Mouse (Mus musculus) midbrain, embryonic 15.5 days (tissue): ENCODE data around the gene Ugt1a8. TPM values are rescaled to one million over a fixed set of nuclear protein-coding genes. Genes with fewer than 3 reads are reported as not detected.
"Not testable (repeated sequence)": the region's sequence is repeated elsewhere in the genome, so short reads cannot be mapped to it uniquely, and the experiment has no call there.

Experiments
- ATAC-seq: fragments of 200-750 bp; cut with Nextera tagmentation; replicated peaks from 2 replicates; pipeline ENCODE4 v1.8.0; 2017; ENCODE audit warnings: moderate TSS enrichment
- H3K27ac ChIP-seq: fragments of 300-500 bp; sonication (generic); 2 replicates; pipeline ENCODE4 v1.5.1; 2015; ENCODE audit warnings: mild to moderate bottlenecking, inconsistent platforms
- H3K27me3 ChIP-seq: fragments of 300-500 bp; sonication (generic); replicated peaks from 2 replicates; pipeline ENCODE4 v1.6.1; 2015; ENCODE audit warnings: inconsistent platforms
- H3K36me3 ChIP-seq: fragments of 300-500 bp; sonication (generic); replicated peaks from 2 replicates; pipeline ENCODE4 v1.6.1; 2015; ENCODE audit warnings: inconsistent platforms
- H3K4me1 ChIP-seq: fragments of 300-500 bp; sonication (generic); 2 replicates; pipeline ENCODE4 v1.6.1; 2015; ENCODE audit warnings: inconsistent platforms
- H3K4me2 ChIP-seq: fragments of 300-500 bp; sonication (generic); 2 replicates; pipeline ENCODE4 v1.6.1; 2015; ENCODE audit warnings: inconsistent platforms, mild to moderate bottlenecking, moderate library complexity
- H3K4me3 ChIP-seq: fragments of 300-500 bp; sonication (generic); 2 replicates; pipeline ENCODE4 v1.5.1; 2015; ENCODE audit warnings: mild to moderate bottlenecking, inconsistent platforms
- H3K9ac ChIP-seq: fragments of 300-500 bp; sonication (generic); 2 replicates; pipeline ENCODE4 v1.6.1; 2015; ENCODE audit warnings: mild to moderate bottlenecking, inconsistent platforms
- H3K9me3 ChIP-seq: fragments of 300-500 bp; sonication (generic); 2 replicates; pipeline ENCODE4 v1.6.1; 2016; ENCODE audit warnings: inconsistent platforms
- WGBS: fragments of 180-500 bp; shearing (Covaris S2); methylation state at CpG from one replicate; pipeline ENCODE4 v1.1.7; 2015; ENCODE audit warnings: mixed read lengths; 5-methylcytosine and 5-hydroxymethylcytosine counted together
- polyA plus RNA-seq: library from polyadenylated mRNA; unstranded; fragments of >200 nt; fragmentation: Nextera tagmentation; extraction: Ambion mirVana; gene quantifications from 2 replicates; pipeline ENCODE4 v1.2.1, GENCODE M21; 2015

Gene Ugt1a8
- polyA plus RNA-seq, 1 experiment from 2014 or later, result not detected

DNA sequence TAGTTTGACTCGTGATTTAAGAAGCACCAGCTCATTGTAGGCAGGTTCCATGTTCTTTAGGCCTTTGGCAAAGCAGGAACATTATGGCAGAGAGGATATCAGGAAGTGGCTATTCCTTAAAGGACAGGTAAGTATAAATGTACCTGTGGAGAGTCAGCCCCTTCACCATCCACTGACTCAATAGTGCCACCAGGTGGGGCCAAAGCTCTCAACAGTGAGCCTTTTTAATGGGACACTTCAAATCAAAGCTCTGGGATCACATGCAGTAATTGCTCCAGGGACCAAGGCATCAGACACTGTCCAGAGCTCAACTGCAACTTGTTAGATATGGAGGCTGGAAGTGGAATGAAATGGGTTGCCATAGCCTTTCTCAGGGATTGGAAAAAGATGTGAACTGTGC is 33.9 kb downstream of the Ugt1a8 start:
- H3K4me3 ChIP-seq, ATAC-seq, H3K27me3 ChIP-seq, H3K27ac ChIP-seq, H3K9ac ChIP-seq, H3K9me3 ChIP-seq, H3K4me2 ChIP-seq, H3K36me3 ChIP-seq, H3K4me1 ChIP-seq: not testable (repeated sequence)
- no CpG with 5 or more reads among the region's 1 CpGs for WGBS

DNA sequence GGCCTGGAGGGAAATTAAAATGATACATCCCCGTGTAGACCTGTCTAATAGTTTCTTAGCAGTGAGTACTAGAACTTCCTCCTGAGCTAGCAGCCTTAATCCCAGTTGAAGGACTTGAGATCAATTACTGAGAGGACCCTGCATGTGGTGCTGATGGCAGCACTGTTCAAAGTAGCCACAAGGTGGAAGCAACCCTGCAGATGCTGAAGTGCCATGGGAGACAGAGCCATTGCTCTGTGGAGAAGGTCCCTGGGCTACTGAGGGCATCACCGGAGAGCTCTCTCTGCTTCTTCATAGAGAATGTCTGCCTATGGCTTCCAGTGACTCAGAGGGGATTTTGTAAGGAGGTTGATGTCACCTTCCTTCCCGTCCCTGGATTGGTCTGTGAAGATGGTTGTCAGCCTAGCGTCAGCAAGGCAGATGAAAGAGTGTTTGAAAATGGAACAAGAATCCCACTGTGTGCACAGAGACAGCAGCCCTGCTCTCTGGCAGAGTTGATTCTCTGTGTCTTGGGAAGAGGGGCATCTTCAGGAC is 38.3 kb downstream of the Ugt1a8 start:
- not testable (repeated sequence) for H3K4me1 ChIP-seq, H3K4me3 ChIP-seq, H3K9me3 ChIP-seq, H3K9ac ChIP-seq, ATAC-seq, H3K4me2 ChIP-seq, H3K27me3 ChIP-seq, H3K36me3 ChIP-seq, H3K27ac ChIP-seq
- WGBS, result 85% methylated on average over 4 of the region's 4 CpGs

DNA sequence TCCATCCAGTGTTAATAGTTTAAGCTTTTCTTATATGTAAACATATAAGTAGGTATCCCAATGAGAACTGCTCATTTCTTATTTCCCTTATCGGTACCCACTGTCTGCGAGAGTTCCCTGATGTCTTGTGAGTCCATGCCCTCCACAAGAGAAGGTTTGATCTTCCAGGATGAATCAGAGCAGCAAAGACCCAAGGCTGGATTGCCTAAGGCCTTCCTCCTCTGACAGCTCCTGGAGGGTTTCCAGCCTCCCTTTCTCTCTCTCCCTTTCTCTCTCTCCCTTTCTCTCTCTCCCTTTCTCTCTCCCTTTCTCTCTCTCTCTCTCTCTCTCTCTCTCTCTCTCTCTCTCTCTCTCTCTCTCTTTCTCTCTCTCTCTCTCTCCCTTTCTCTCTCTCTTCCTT is 41.5 kb downstream of the Ugt1a8 start:
- not testable (repeated sequence) for H3K36me3 ChIP-seq, H3K9ac ChIP-seq, H3K9me3 ChIP-seq, H3K4me2 ChIP-seq, H3K4me1 ChIP-seq, ATAC-seq, H3K27me3 ChIP-seq, H3K4me3 ChIP-seq, H3K27ac ChIP-seq
- 89% methylated on average over 2 of the region's 2 CpGs for WGBS

DNA sequence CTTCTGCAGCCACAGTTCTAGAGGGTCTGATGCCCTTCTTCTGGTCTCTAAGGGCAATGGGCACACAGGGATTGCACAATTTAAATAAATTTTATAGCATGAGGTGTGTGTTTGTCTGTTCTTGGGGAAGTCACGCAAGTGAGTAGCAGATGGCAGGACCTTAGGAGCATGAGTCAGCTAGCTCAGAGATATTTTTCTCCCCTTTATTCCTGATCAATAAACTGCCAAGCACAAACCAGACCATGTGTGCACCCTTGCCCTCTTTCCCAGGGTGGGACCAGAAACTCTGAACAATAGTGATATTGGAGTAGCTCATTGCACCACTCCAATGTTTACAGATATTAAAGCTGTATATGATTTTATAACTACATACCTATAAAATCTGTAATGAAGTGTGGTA is 42.6 kb downstream of the Ugt1a8 start:
- 95% methylated on average over 1 of the region's 1 CpGs for WGBS
- not testable (repeated sequence) for H3K4me3 ChIP-seq, H3K9ac ChIP-seq, H3K4me1 ChIP-seq, ATAC-seq, H3K27me3 ChIP-seq, H3K27ac ChIP-seq, H3K9me3 ChIP-seq, H3K4me2 ChIP-seq, H3K36me3 ChIP-seq

DNA sequence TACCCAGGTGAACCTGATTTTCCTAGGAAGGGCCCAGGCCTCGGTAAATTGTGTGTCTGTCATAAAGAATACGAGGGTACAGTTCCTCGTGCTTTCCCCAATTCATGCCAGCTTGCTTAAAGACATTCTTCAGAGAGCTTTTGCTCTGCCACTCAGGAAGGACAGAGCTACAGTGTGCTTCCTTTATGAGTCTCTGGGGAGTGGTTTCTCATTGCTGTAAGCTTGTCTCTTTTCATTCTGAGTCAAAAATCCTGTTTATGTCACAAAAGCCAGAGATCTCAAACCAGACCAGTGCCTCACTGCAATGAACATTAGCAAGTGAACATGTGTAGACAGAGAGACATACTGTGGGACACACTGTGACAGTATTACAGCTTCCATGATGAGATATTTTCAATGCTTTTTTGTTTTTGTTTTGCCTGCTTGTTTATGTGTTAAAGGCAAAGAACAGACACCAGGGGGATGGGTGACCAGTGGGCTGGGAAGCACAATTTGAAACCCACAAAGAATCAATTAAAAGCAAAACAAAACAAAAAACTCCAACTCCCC is 46.4 kb downstream of the Ugt1a8 start:
- Histone ChIP-seq H3K4me2 (no peak overlapping the region), H3K9me3 (no peaks in the 10 kb centered on the region), H3K27ac (0 out of 2 replicates have a peak overlapping the region, but pooled peaks have one; percentile 42), H3K27me3 (no peaks in the 10 kb centered on the region), H3K9ac (no peak overlapping the region), H3K36me3 (no peaks in the 10 kb centered on the region), H3K4me1 (peaks cover 7% of the 10 kb centered on the region; the same call in 1 of the 2 replicates), H3K4me3 (no peak overlapping the region)
- 43% methylated on average over 3 of the region's 3 CpGs for WGBS
- ATAC-seq, result no peak

DNA sequence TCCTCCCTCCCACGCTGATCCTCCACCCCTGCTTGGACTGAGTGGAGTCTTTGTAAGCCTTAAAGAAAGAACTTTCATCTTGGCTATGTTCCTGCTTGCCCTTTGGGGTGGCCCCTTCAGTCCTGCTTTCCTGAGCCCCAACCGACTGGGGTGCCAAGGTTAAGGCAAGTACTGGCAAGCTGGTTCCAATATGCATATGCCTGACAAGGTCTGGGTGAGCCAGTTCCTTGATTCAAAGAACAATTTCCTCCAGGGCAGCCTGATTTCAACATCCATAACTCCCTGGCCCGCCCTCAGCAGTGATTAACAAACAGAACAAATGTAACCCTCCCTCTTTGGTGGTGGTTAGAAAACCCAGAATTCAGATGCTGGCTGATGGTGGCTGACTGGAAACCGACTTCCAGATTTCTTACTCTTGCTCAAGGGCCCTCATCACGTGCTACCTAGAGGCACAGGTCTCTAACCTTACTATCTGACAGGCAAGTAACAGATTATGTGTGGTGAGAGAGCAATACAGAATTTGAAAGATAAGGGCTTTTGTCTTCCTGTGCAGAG is 46.9 kb downstream of the Ugt1a8 start, which contains the start of gene Ugt1a6a:
TSS of gene Ugt1a6a (plus strand) at position 353 of the 555 bp plus-strand sequence.
- not testable (repeated sequence) for H3K9ac ChIP-seq, H3K4me3 ChIP-seq, H3K4me2 ChIP-seq, H3K4me1 ChIP-seq, ATAC-seq, H3K36me3 ChIP-seq, H3K9me3 ChIP-seq, H3K27me3 ChIP-seq
- 48% methylated on average over 5 of the region's 5 CpGs for WGBS
- H3K27ac ChIP-seq, result 0 out of 2 replicates have a peak within 1 kb of the TSS, but pooled peaks have one; percentile 42

DNA sequence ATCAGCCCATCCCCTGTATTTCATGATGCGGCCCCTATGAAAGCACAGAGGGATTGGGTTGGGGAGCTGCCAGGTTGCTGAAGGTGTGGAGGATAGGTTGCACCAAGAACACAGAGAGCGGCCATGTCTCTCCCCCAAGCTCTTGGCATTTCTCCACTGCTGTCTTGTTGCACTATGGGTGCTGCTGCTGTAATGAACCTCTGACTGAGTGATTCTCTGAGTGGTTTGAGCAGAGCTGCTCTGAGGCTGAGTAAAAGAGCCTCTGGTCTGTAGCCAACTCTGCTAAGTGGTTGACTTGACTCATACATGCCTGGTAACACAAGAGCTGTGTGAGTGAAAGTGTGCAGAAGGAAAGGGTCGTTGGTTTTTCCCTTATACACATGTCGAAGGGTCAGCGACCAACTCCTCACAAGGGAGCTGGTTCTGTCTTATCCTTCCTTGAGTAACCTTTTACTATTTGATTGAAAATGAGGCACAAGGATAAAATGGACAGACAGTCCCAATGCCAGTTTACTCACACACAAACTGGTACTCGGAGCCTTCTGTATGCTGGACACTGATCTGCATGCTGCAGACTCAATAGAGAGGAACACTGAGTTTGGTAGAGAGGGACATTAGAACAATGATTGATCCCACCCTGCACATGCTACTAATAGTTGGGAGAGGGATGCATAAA is 47.8 kb downstream of the Ugt1a8 start:
- 94% methylated on average over 5 of the region's 6 CpGs for WGBS
- H3K9ac ChIP-seq, ATAC-seq, H3K27me3 ChIP-seq, H3K4me1 ChIP-seq, H3K4me3 ChIP-seq, H3K4me2 ChIP-seq, H3K27ac ChIP-seq, H3K36me3 ChIP-seq, H3K9me3 ChIP-seq: not testable (repeated sequence)

DNA sequence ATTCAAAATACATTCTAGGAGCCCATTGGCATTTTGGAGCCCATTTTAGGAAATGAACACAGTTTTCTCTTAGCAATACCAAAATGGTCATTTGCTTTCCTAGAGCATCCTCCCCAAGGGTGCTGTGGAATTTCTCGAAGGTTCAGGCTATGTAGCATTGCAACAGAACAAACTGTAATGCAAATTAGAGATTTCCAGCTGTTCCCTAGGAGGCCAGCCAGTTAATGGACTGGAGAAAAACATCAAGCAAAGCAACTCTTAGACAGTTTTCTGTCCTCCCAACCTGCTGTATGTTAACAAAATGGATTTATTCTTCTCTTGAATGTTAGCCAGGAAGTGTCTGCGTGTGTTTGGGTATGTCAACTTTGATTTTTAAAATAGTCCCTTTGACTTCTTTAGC is 49.0 kb downstream of the Ugt1a8 start:
- H3K27ac ChIP-seq, result no peak overlapping the region
- H3K36me3 ChIP-seq, result no peaks in the 10 kb centered on the region
- H3K9me3 ChIP-seq, result no peaks in the 10 kb centered on the region
- H3K9ac ChIP-seq, result no peak overlapping the region
- no peak overlapping the region for H3K4me2 ChIP-seq
- 67% methylated on average over 2 of the region's 2 CpGs for WGBS
- no peaks in the 10 kb centered on the region for H3K27me3 ChIP-seq
- no peak overlapping the region for H3K4me3 ChIP-seq
- no peak for ATAC-seq
- H3K4me1 ChIP-seq, result peaks cover 7% of the 10 kb centered on the region; the same call in 1 of the 2 replicates

DNA sequence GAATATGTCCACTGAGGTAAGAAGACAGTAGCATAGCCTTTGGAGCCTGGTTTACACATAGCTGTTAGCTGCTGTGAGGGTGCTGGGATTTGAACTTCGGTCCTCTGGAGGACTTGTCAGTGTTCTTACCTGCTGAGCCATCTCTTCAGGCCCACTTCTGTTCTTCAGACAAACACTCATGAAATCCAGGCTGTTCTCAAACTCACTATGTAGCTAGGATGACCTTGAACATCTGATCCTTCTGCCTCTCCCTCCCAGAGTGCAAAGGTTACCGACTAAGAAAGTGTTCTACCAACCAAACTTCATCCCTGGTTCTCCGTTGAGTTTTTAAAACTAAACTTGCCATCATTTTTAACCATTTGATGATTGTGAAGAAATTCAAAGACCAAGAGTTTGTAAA is 49.7 kb downstream of the Ugt1a8 start:
- peaks cover 7% of the 10 kb centered on the region; the same call in 1 of the 2 replicates for H3K4me1 ChIP-seq
- 92% methylated on average over 3 of the region's 3 CpGs for WGBS

DNA sequence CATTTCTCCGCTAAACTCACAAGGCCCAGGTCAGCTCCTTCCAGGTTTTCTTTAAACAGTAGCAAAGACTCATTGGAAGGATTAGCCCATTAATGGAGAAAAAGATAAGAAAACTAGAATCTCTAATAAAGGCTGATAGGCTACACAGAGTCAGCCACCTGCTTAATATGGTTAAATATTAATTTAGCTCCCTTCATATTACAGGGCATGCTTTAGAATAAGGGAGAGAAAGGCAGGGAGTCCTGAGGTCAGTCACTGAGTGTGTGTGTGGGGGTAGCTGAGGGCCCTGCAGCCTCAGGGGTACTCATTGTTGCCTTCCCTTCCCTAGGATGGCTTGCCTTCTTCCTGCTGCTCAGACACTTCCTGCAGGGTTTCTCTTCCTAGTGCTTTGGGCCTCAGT is 50.5 kb downstream of the Ugt1a8 start:
- Histone ChIP-seq H3K9me3 (no peaks in the 10 kb centered on the region), H3K27me3 (no peaks in the 10 kb centered on the region), H3K4me2 (no peak overlapping the region), H3K4me1 (peaks cover 7% of the 10 kb centered on the region; the same call in 1 of the 2 replicates), H3K36me3 (no peaks in the 10 kb centered on the region), H3K27ac (no peak overlapping the region), H3K4me3 (no peak overlapping the region), H3K9ac (no peak overlapping the region)
- ATAC-seq, result no peak
- WGBS, result 90% methylated on average over 1 of the region's 1 CpGs

More for the DNA sequence above, 49.7 kb downstream of the Ugt1a8 start:
- Histone ChIP-seq H3K4me3 (no peak overlapping the region), H3K9ac (no peak overlapping the region), H3K27me3 (no peaks in the 10 kb centered on the region), H3K36me3 (no peaks in the 10 kb centered on the region), H3K4me2 (no peak overlapping the region), H3K27ac (no peak overlapping the region), H3K9me3 (no peaks in the 10 kb centered on the region)
- no peak for ATAC-seq

DNA sequence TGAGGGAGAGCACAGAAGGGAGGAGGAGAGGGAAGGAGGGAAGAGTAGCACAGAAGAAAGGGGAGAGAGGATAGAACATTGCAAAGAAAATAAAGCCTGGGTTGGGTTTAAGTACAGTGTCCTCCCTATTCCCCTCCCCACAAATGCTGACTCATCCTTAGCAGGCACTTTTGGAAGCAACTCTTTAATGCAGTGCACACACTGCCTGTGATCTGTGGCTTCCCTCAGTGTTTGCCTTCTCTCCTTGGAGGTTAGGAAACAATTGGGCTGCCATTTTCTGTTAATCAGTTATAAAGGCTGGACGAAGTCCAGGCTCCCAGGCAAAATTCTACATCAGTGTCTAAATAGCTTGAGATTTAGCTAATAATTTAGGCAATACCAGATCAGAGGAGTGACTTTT is 52.9 kb downstream of the Ugt1a8 start:
- H3K4me2 ChIP-seq, H3K4me1 ChIP-seq, H3K27me3 ChIP-seq, H3K4me3 ChIP-seq, H3K9ac ChIP-seq, H3K36me3 ChIP-seq, ATAC-seq, H3K27ac ChIP-seq, H3K9me3 ChIP-seq: not testable (repeated sequence)
- 55% methylated on average over 1 of the region's 1 CpGs for WGBS

DNA sequence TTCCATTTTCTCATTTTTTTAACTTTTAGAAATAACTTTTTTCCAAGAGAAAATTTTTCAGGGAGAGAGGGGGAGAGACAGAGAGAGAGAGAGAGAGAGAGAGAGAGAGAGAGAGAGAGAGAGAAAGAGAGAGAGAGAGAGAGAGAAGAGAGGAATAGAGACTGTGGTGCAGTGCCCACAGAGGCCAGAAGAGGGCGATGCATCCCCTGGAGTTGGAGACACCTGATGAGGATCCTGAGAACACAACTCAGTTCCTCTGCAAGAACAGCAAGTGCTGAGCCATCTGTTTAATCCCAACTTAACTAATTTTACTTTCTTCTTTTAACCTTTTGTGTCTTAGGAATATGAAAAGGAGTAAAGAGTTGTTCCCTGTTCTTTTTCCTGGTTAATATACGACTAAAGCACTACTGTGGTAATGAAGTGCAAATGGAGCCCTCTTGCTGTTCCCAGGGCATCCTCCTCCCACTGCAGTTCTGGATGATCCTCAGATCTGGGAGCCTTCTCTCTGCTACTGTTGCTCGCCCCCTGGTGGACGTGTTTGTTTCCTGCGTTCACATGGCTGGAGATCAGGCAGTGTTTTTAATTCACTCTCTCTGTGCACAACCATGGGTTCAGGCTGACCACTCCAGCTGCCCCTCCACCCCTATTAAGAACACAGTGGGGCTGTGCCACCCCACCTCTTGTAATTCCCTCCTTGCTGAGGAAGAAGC is 56.5 kb downstream of the Ugt1a8 start:
- not testable (repeated sequence) for H3K27me3 ChIP-seq, H3K4me1 ChIP-seq, ATAC-seq, H3K9ac ChIP-seq, H3K27ac ChIP-seq, H3K36me3 ChIP-seq, H3K4me3 ChIP-seq, H3K9me3 ChIP-seq, H3K4me2 ChIP-seq
- 1% methylated on average over 5 of the region's 5 CpGs for WGBS
